Mouse (Mus musculus) G1E (cell line): ENCODE results near the gene Inpp5d.

Source experiments
- CTCF ChIP-seq: IDR thresholded peaks from 2 replicates; pipeline ENCODE4 v1.5.1; 2012; ENCODE audit warnings: low read depth, low read length, inconsistent platforms, mixed read lengths
- GATA1 ChIP-seq: IDR thresholded peaks from 2 replicates; pipeline ENCODE4 v1.6.1; 2012; ENCODE audit warnings: borderline replicate concordance, low read length, inconsistent platforms, mixed read lengths
- GATA2 ChIP-seq: IDR thresholded peaks from 2 replicates; pipeline ENCODE4 v1.6.1; 2012; ENCODE audit warnings: low read depth, low read length, inconsistent platforms, borderline replicate concordance
- POLR2AphosphoS5 ChIP-seq: IDR thresholded peaks from 2 replicates; pipeline ENCODE4 v1.6.1; 2012; ENCODE audit warnings: low read depth, low read length, inconsistent platforms; ENCODE audit not compliant: insufficient replicate concordance
- TAL1 ChIP-seq: conservative IDR thresholded peaks from 2 replicates; pipeline ENCODE4 v1.6.1; 2012; ENCODE audit warnings: low read depth, low read length, inconsistent platforms, mixed read lengths

DNA sequence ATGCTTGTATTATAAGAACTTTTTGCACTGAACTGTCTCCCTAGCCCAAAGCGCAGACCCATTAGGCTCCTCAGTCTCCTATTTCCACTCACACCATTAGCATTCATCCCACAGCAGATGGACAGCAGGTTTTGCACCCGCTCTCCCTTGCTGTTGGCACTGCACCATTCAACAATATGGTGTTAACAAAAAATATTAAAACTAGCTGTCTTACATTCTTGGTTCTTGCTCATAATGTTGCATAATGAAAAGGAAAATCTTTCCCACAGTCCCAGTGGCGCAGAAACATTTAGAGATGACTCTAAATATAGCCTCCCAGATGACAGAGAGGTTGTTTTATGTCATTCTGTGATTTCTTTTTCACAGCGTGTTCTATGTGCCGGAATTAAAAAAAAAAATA is 113.1 kb downstream of the Inpp5d start:
- TF ChIP-seq CTCF (no peak), GATA1 (no peak), GATA2 (no peak), TAL1 (no peak), POLR2AphosphoS5 (no peak)
